Mouse (Mus musculus) urinary bladder, postnatal 10 days (tissue): Measurements from ENCODE around the gene Trappc2l.
"Not testable (repeated sequence)": the region's sequence is repeated elsewhere in the genome, so short reads cannot be mapped to it uniquely, and the experiment has no call there.

Source experiments
- DNase-seq: peaks from one replicate; pipeline ENCODE4 v3.0.0; 2022; ENCODE audit warnings: low spot score

Trappc2l gene

DNA sequence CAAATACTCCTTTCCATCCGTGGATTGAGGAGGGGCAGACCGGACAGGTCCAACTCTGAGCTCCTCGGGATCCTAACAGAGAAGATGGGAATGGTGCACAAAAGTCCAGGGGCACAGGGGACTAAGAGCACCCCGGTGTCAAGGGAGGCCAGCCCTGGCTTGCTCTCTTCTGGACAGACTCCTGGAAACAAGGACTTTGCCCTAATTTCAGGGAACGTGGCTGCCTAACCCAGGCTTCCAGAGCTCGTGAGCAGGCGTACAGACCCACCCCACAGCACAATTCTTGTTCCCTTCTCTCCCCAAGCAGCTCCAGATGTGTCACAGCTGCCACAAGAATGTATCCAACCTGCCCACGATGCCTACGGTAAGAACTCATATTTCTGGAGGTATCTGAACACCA, 14.4 kb downstream of the Trappc2l start:
- no peak for DNase-seq

DNA sequence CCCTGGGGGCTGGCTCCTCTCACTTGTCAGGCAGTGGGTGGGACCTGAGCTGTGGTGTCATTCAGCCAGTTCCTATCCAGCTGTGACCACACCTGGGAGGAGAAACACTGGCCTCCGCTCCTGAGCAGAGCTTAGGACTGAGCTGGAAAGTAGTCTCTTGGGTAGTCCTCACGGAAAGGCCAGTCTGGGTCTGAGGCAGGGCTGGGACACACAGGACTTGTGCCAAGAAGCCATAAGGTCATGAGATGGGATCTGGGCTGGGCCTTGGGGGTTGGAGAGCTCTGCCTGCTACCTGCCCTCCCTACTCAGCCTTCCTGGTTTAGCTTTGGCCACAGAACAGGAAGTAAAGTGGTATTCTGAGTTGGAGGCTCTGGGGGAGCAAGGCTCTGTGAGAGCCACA, 15.5 kb downstream of the Trappc2l start:
- DNase-seq, result no peak

- DNase-seq, result no peak
Measured at GRCm38 (mm10) chr8:122629388-122629787, 17.9 kb downstream of the Trappc2l start.

GRCm38 (mm10) chr8:122630696-122631095, 19.3 kb downstream of the Trappc2l start:
- no peak for DNase-seq

DNA sequence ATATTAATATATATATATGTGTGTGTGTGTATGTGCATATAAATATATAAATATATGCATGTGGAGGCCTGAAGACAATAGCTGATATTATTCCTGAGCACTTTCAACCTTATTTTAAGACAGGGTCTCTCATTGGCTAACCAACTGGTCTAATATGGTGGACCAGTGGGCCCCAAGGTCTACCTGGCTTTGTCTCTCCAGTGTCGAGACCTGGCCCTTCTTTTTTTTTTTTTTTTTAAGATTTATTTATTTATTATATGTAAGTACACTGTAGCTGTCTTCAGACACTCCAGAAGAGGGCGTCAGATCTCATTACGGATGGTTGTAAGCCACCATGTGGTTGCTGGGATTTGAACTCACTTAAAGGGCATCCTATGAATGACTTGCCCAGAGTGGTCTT, 20.7 kb downstream of the Trappc2l start:
- not testable (repeated sequence) for DNase-seq

DNA sequence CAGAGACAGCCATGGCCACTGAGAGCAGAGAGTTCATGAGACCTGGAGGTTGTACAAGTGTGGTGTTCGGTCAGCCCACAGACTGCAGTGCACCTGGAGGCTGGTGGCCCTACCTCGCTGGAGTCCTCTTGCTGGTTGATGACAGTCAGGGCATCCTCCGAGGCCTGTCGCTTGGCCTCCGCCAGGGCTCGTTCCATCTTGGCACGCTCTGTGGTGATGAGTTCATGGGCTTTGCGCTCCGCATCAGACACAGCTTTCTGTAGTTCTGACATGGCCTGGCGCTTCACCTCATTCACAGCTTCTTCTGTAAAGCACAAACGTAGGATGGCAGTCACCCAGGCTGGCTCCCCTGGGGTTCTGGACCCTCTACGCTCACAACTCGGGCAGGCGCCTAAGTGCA, 21.8 kb downstream of the Trappc2l start:
- DNase-seq, result no peak

GRCm38 (mm10) chr8:122635878-122636802, 24.7 kb downstream of the Trappc2l start:
- no peak for DNase-seq

DNA sequence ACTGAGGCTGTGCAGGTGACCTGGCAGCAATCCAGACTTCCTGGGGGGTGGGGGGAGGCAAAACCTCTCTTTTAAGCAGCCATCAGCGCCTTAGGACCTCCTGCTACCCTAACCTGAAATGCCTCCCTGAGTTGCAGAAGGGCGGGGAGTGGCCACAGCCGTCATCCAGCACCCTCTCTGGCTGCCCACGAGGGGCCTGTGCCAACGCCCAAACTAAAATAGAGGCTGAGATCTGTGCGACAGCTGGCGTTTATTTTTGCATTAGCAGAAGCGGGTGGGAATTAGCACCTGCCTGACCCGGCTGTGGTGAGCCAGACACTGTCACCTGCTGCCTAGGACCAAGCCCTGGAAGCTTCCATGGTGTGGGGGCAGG, 25.3 kb downstream of the Trappc2l start:
- no peak for DNase-seq

DNA sequence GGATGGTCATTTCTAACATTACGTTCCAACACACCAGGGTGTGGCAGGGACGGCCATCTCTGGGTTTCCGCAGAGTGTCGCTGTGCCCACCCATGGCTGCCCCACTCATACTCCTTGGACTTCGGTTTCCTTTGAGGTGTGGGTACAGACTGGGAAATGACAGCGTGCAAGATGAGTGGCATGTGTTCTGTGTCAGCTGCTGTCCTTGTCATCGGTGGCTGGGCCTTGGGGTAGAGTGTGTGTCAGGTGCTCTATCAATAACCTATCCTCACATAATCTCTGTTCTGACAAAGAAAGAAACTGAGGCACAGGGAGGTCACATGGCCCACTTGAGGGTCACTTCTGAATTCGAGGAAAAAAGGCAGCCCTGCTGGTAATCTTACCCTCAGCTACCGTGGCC, 25.8 kb downstream of the Trappc2l start:
- DNase-seq, result no peak

DNA sequence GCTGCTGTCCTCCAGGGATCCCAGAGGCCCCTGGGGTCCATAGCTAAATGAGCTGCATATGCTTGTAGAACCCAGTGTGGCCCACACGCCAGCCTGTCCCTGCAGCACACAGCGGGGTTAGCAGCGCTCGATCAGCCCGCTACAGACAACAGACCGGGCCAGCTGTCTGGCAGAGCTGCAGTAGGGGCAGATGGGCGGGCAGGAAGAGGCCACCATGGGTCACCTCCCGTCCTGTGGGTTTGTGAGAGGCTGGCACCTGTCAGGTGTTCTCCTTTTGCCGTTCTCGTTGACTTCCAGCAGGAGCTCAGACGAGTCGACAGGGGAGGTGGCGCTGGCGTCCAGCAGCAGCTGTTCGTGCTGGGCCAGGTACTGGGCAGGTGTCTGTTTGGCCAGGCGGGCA, 27.2 kb downstream of the Trappc2l start:
- DNase-seq, result no peak

- DNase-seq, result no peak
Measured at GRCm38 (mm10) chr8:122639521-122640248, 28.2 kb downstream of the Trappc2l start.

GRCm38 (mm10) chr8:122640825-122641224, 29.4 kb downstream of the Trappc2l start:
- DNase-seq, result no peak

DNA sequence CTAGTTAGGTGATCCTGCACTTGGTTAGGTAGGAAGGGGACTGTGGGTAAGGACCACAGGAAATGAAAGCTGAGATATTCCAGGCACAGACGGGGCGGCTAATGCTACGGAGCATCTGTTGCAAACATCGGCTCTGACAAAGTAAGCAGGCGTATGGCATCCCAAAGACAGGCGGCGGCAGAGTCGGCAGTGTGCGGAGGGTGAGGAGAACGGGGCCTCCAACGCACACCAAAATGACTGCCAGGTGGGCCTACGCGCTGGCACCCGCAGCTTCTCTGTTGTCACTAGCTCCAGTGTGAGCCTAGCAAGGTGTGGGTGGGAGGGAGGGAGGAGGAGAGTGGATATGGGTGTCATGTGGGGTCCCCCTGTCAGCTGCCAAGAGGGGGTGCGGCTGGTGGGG, 30.0 kb downstream of the Trappc2l start:
- no peak for DNase-seq

DNA sequence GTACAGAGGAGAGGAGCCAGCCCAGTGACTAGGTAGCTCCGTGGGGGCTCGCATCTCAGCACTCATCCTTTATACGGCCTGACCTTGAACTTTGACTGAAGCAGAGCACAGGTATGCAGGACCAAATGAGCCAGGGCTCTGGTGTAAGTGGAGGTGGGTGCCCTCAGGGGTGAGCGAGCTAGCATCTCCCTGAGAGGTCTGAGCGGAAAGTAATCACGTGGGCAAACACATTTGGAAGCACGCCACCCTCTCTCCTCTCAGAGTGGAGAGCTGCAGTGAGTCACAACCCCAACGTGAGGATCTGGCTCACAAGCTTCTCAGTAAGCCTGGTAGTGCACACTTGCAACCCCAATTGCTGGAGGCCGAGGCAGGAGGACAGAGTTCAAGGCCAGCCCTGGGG, 30.6 kb downstream of the Trappc2l start:
- no peak for DNase-seq

DNA sequence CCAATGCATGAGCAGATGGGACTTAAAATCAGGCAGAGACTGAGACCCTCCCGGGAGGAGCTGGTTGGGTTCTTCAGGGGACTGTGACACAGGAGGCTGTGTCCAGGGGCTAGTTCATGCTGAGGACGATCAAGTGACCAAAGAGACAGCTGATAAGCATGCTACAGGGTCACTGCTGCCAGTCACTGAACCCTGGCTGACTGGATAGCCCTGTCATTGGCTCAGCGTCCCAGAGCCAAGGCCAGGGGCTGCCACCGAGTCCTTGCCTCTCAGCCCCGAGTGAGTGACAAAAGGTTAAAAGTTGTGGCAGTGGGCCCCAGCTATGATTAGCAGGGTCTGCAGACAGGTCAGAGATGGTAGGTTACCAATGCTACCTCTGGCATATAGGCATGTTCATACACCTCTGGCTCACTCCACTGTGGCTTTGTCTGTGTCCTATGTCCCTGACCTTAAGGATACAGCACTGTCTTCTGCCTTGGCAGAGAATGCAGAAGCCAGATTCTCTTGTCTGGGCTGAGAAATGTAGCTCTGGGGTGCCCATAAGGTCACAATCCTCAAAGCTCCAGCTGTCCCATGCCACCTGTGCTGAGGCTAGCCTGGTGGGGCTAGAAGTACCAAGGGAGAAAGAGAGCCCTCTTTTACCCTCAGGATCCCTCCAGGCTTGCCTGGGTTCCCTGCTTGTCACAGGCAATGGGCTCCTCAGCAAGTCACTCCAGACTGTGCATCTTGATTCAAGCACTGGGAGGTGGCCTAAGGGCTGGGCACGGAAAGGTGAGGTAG, 32.9 kb downstream of the Trappc2l start:
- DNase-seq, result no peak

DNA sequence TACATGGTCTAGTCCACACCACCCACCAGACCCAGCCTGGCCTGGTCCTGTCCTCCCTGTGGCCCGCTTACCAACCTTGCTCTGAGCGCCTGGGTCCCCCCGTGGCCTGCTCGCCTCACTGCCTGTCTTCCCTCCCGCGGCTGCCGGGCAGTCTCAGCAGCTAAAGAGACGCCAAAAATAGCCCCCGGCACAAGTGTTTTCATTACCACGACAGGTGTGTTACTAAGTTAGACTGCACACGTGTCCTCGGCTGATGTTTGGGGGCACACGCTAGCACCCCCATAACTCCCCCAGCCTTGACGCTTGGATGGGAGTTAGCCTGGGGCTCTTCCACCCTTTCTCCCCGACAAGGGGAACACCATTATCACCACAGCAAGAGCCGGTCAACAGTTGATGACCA, 34.9 kb downstream of the Trappc2l start:
- no peak for DNase-seq

- DNase-seq, result no peak
Measured at GRCm38 (mm10) chr8:122648192-122648970, 36.9 kb downstream of the Trappc2l start.

DNA sequence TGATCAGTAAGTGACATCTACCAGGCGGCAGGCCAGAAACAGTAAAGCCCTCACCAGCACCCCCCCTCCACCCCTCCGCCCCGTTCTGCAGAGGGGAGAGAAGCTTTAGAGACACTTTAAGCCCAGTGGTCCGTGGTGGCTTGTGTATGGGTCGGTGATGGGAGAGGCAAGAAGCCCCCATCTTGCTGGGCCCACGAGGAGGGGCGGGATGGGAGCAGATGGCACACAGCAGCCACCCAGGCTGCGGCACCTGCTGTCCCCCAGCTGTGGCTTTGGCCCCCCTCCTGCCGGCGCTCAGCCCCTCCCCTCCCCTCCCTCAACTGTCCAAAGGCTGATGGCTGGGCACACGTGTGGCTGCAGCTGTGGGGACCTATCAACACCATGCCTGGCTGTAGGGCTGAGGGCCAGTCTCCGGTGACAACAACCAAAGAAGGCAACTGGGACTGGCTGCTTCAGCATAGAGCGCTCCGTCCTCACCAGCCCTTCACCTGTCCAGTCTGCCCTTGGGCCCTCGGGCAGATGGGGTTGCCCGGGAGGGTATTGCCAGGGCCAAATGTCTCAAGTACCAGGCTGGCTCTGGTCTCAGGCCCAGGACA, 40.0 kb downstream of the Trappc2l start:
- no peak for DNase-seq

DNA sequence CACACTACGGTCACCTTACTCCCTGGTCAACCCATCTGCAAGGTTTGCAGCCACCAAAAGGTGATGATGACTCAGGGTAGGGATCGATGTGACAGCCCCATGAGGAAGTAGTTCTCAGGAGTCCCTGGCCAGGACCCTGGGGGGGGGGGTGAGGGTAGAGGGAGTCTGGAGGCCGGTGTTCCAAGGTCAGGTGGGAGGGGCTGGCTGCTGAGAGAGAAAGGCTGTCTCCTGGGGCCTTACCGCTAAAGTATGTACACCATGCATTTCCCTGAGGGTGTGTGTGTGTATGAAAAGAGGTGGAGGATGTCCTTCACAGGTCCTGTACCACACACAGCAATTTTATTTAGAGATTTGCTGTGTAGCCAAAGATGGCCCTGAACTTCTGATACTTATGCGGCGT, 41.2 kb downstream of the Trappc2l start:
- no peak for DNase-seq

DNA sequence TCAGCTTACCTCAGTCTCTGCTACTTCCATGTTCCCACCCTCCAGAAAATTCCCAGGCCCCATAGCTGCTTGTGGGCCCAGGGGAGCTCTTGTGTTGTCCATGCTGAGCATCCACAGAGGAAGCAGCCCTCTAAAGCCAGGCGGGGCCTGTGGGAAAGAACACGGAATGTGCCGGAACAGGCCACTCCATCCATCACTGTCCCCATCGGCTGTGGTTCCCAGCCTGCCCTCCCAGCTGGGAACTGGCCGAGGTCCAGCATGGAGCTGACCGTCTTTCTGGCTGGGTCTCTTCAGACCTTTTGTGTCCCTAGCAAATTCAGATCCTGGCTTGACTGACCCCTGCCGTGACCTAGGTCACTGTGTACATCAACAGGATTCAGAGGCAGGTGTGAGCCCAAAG, 43.3 kb downstream of the Trappc2l start:
- DNase-seq, result no peak
